In genomic region chr3:104517161-104517560, GRCm38 (mm10) we compare ENCODE assay signal across 14 mouse cellular contexts. TPM values are rescaled to one million over a fixed set of nuclear protein-coding genes. Genes with fewer than 3 reads are reported as not detected.
DNase-seq lines count a peak whose midpoint lies in the region; ATAC-seq and TF ChIP-seq lines count a peak whose summit lies in the region.
"Had no signal": no experiment of that assay in that cellular context is flagged by ENCODE, and none has a peak within 500 bp of the region (broad histone marks: within the 10 kb centered on the region; RNA-seq: fewer than 3 reads in every experiment).

No protein-coding gene starts in this region.

- no peak overlapping the region for H3K4me3 ChIP-seq in liver, embryonic 11.5 days (ENCODE audit: low read depth, low read length)
- no peak overlapping the region for H3K4me3 ChIP-seq in MEL (ENCODE audit: control insufficient read depth in 1 of 2, insufficient read depth in 1 of 2, low read depth in 2 of 2, low read length in 2 of 2)
- H3K4me3 ChIP-seq in liver, postnatal 0 days (ENCODE audit: low read depth, low read length) = no peak overlapping the region
- no peak overlapping the region for H3K4me3 ChIP-seq in neural tube, embryonic 15.5 days (replicated peaks)
- H3K4me3 ChIP-seq: left cerebral cortex, adult 2 months; liver, embryonic 15.5 days had no signal

- no peaks in the 10 kb centered on the region for H3K79me2 ChIP-seq in MEL (ENCODE audit: control insufficient read depth, insufficient read depth, low read length, poor library complexity)

- H3K36me3 ChIP-seq in liver, embryonic 11.5 days (ENCODE audit: control insufficient read depth, insufficient read depth, low read length) = no peaks in the 10 kb centered on the region
- peaks cover 0 to 12% of the 10 kb centered on the region in 2 experiments; a peak in 2 of 4 replicates for H3K36me3 ChIP-seq in MEL (ENCODE audit: control insufficient read depth in 1 of 2, insufficient read depth in 2 of 2, low read length in 2 of 2)
- H3K36me3 ChIP-seq in liver, postnatal 0 days (replicated peaks; ENCODE audit: insufficient read depth, low read length) = no peaks in the 10 kb centered on the region
- no peaks in the 10 kb centered on the region for H3K36me3 ChIP-seq in neural tube, embryonic 15.5 days
- H3K36me3 ChIP-seq: liver, embryonic 15.5 days had no signal

- H3K9me3 ChIP-seq in liver, embryonic 11.5 days (ENCODE audit: control insufficient read depth, low read length) = no peaks in the 10 kb centered on the region
- H3K9me3 ChIP-seq in MEL (replicated peaks; ENCODE audit: insufficient read depth, low read length) = no peaks in the 10 kb centered on the region
- H3K9me3 ChIP-seq in liver, postnatal 0 days (ENCODE audit: low read length) = no peaks in the 10 kb centered on the region
- no peaks in the 10 kb centered on the region for H3K9me3 ChIP-seq in neural tube, embryonic 15.5 days (replicated peaks)
- H3K9me3 ChIP-seq: liver, embryonic 15.5 days had no signal

- peak; percentile 10 for DNase-seq in liver
- no peak for DNase-seq in liver, embryonic 11.5 days (ENCODE audit: low spot score)
- peak; percentile 21 to 30 for DNase-seq in B cell, adult 2 months
- DNase-seq in MEL (ENCODE audit: low read depth, low spot score) = peak; percentile 49
- no peak for DNase-seq in liver, postnatal 0 days
- no peak for DNase-seq in right cerebral cortex, adult 2 months (ENCODE audit: low spot score in 2 of 2)
- DNase-seq: adrenal gland, postnatal 36 days; cerebellum, adult 18-20 months; heart, postnatal 14 days; right cerebral cortex, adult 18-20 months had no signal

- TF ChIP-seq EP300 in MEL (IDR thresholded peaks at IDR 0.05; ENCODE audit: low read depth in 1 of 2, low read length in 2 of 2) = no peak
- TF ChIP-seq EP300 in liver, postnatal 0 days (IDR thresholded peaks at IDR 0.05; ENCODE audit: low read depth) = no peak

- no peak overlapping the region for H3K4me2 ChIP-seq in liver, embryonic 11.5 days
- H3K4me2 ChIP-seq in liver, postnatal 0 days (ENCODE audit: low read depth, low read length) = no peak overlapping the region
- no peak overlapping the region for H3K4me2 ChIP-seq in neural tube, embryonic 15.5 days
- H3K4me2 ChIP-seq: liver, embryonic 15.5 days had no signal

- no peak overlapping the region for H3K9ac ChIP-seq in liver, embryonic 11.5 days (ENCODE audit: low read depth, low read length)
- no peak overlapping the region for H3K9ac ChIP-seq in MEL (ENCODE audit: control insufficient read depth, low read depth, low read length, poor library complexity, severe bottlenecking)
- H3K9ac ChIP-seq in liver, postnatal 0 days (replicated peaks) = no peak overlapping the region
- no peak overlapping the region for H3K9ac ChIP-seq in neural tube, embryonic 15.5 days (replicated peaks)
- H3K9ac ChIP-seq: liver, embryonic 15.5 days had no signal

- peak; percentile 25 to 52 (median 50); a peak in 4 of 6 replicates for TF ChIP-seq CTCF in MEL (IDR thresholded peaks at IDR 0.05 in 2 of 3, conservative IDR thresholded peaks at IDR 0.05 in 1 of 3; ENCODE audit: control insufficient read depth in 1 of 3, insufficient read depth in 1 of 3, low read depth in 2 of 3, low read length in 3 of 3, poor library complexity in 1 of 3, severe bottlenecking in 1 of 3)
- peak; percentile 45 for TF ChIP-seq CTCF in liver, postnatal 0 days (IDR thresholded peaks at IDR 0.05; ENCODE audit: low read depth)

- 83% methylated on average over 5 of the region's 5 CpGs for WGBS in liver, embryonic 11.5 days
- 84% methylated on average over 5 of the region's 5 CpGs for WGBS in liver, postnatal 0 days (ENCODE audit: insufficient replicate concordance)
- 89% methylated on average over 5 of the region's 5 CpGs for WGBS in neural tube, embryonic 15.5 days

- no peaks in the 10 kb centered on the region for H3K27me3 ChIP-seq in liver, embryonic 11.5 days (replicated peaks; ENCODE audit: control insufficient read depth, insufficient read depth, low read length)
- H3K27me3 ChIP-seq in MEL (ENCODE audit: control insufficient read depth in 1 of 2, insufficient read depth in 2 of 2, low read length in 2 of 2) = no peaks in the 10 kb centered on the region; a peak in 1 of 4 replicates
- H3K27me3 ChIP-seq in liver, postnatal 0 days (ENCODE audit: insufficient read depth, low read length) = no peaks in the 10 kb centered on the region
- no peaks in the 10 kb centered on the region for H3K27me3 ChIP-seq in neural tube, embryonic 15.5 days (replicated peaks)
- H3K27me3 ChIP-seq: liver, embryonic 15.5 days had no signal

- no peak for TF ChIP-seq POLR2A in MEL (IDR thresholded peaks at IDR 0.05; ENCODE audit: control insufficient read depth in 1 of 2, insufficient read depth in 1 of 2, low read depth in 1 of 2, low read length in 2 of 2, poor library complexity in 1 of 2)

- peak; percentile 21 for TF ChIP-seq RAD21 in MEL (IDR thresholded peaks at IDR 0.05; ENCODE audit: low read depth, low read length)

- no peak overlapping the region for H3K27ac ChIP-seq in liver, embryonic 11.5 days (ENCODE audit: low read depth, low read length)
- no peak overlapping the region for H3K27ac ChIP-seq in MEL (ENCODE audit: control insufficient read depth, low read depth, low read length)
- no peak overlapping the region for H3K27ac ChIP-seq in liver, postnatal 0 days (ENCODE audit: low read depth)
- no peak overlapping the region for H3K27ac ChIP-seq in neural tube, embryonic 15.5 days (replicated peaks)
- H3K27ac ChIP-seq: left cerebral cortex, adult 2 months; liver, embryonic 15.5 days; macrophage had no signal

- 0 out of 2 replicates have a peak, but pooled peaks cover 2% of the 10 kb centered on the region for H3K4me1 ChIP-seq in liver, embryonic 11.5 days (replicated peaks; ENCODE audit: control insufficient read depth, insufficient read depth, low read length)
- H3K4me1 ChIP-seq in MEL (ENCODE audit: control insufficient read depth in 1 of 2, insufficient read depth in 2 of 2, low read length in 2 of 2) = peaks cover 6 to 10% of the 10 kb centered on the region in 2 experiments
- peaks cover 13% of the 10 kb centered on the region for H3K4me1 ChIP-seq in liver, postnatal 0 days (ENCODE audit: insufficient read depth)
- peaks cover 9% of the 10 kb centered on the region for H3K4me1 ChIP-seq in neural tube, embryonic 15.5 days

- ATAC-seq in liver, embryonic 11.5 days (replicated peaks; ENCODE audit: low FRiP score) = no peak
- ATAC-seq in liver, postnatal 0 days = no peak
- ATAC-seq in neural tube, embryonic 15.5 days (ENCODE audit: low FRiP score) = no peak

TF ChIP-seq in MEL, 35 proteins besides CTCF, POLR2A, EP300 and RAD21:
- TF ChIP-seq MAX (IDR thresholded peaks at IDR 0.05; ENCODE audit: low read length) = no peak
- peak; percentile 42 for TF ChIP-seq SMC3 (IDR thresholded peaks at IDR 0.05; ENCODE audit: low read depth, low read length)
- TF ChIP-seq GABPA (IDR thresholded peaks at IDR 0.05; ENCODE audit: low read depth, low read length) = no peak
- TF ChIP-seq ZC3H11A (IDR thresholded peaks at IDR 0.05; ENCODE audit: low read depth, low read length) = peak; percentile 33

RNA-seq across cellular contexts. Expression of gene Lrig2, which starts 5.4 kb away (rescaled TPM):
- 9.8 and 11.0 TPM in 2 replicates for polyA plus RNA-seq in liver, embryonic 11.5 days (2014; fragmentation: Nextera tagmentation; extraction: Ambion mirVana)
- total RNA-seq in MEL (2012; rRNA removed) = 4.3 and 6.1 TPM in 2 replicates
- 1 to 10 TPM in 1 of 2 experiments, not detected in 1; 4.2 TPM for polyA plus RNA-seq in MEL (2012; ENCODE audit: insufficient read depth in 1 of 2, insufficient read length in 2 of 2, low read depth in 1 of 2, low replicate concordance in 2 of 2, missing spikeins in 1 of 2)
- 2.5 and 2.6 TPM in 2 replicates for polyA plus RNA-seq in liver, postnatal 0 days (2015; fragmentation: Nextera tagmentation; extraction: Ambion mirVana)
- 24.7 and 24.8 TPM in 2 replicates for polyA plus RNA-seq in neural tube, embryonic 15.5 days (2015; fragmentation: Nextera tagmentation; extraction: Ambion mirVana)

Comparison
In these comparisons a context has a peak if more than half of its experiments do, and no peak if none do; other contexts are left out.
1. DNase-seq: peak in liver (single experiment), B cell, adult 2 months (2 of 2) and MEL (single experiment); none in liver, embryonic 11.5 days (single experiment), liver, postnatal 0 days (single experiment) and right cerebral cortex, adult 2 months (0 of 2).